Mouse (Mus musculus): Measurements from ENCODE around the gene Gm10518. TPM values are rescaled to one million over a fixed set of nuclear protein-coding genes. Genes with fewer than 3 reads are reported as not detected.
A peak's percentile ranks its signal among the peaks of the same experiment; 100 is the strongest.

The Gm10518 gene
- polyA plus RNA-seq, 1 experiment, result not detected

GRCm38 (mm10) chr1:179836426-179837404 is 33.5 kb downstream of the Gm10518 start:
- no peak for DNase-seq (ENCODE audit: low read depth)
- no peak for TF ChIP-seq POLR2A (IDR thresholded peaks at IDR 0.05; ENCODE audit: borderline replicate concordance, extremely low read depth, insufficient read depth, insufficient read length, poor library complexity, severe bottlenecking)
- TF ChIP-seq CTCF (IDR thresholded peaks at IDR 0.05; ENCODE audit: borderline replicate concordance, extremely low read depth, insufficient read depth, insufficient read length), result no peak

GRCm38 (mm10) chr1:179842568-179842967 is 39.4 kb downstream of the Gm10518 start:
- no peak for TF ChIP-seq POLR2A (IDR thresholded peaks at IDR 0.05; ENCODE audit: borderline replicate concordance, extremely low read depth, insufficient read depth, insufficient read length, poor library complexity, severe bottlenecking)
- no peak for TF ChIP-seq CTCF (IDR thresholded peaks at IDR 0.05; ENCODE audit: borderline replicate concordance, extremely low read depth, insufficient read depth, insufficient read length)
- peak; percentile 39 for DNase-seq (ENCODE audit: low read depth)

GRCm38 (mm10) chr1:179843981-179844380 is 40.8 kb downstream of the Gm10518 start:
- TF ChIP-seq CTCF (IDR thresholded peaks at IDR 0.05; ENCODE audit: borderline replicate concordance, extremely low read depth, insufficient read depth, insufficient read length), result no peak
- TF ChIP-seq POLR2A (IDR thresholded peaks at IDR 0.05; ENCODE audit: borderline replicate concordance, extremely low read depth, insufficient read depth, insufficient read length, poor library complexity, severe bottlenecking), result no peak
- peak; percentile 27 for DNase-seq (ENCODE audit: low read depth)

- TF ChIP-seq CTCF (IDR thresholded peaks at IDR 0.05; ENCODE audit: borderline replicate concordance, extremely low read depth, insufficient read depth, insufficient read length) (peak; percentile 63; the same call in 1 of the 2 replicates), POLR2A (IDR thresholded peaks at IDR 0.05; ENCODE audit: borderline replicate concordance, extremely low read depth, insufficient read depth, insufficient read length, poor library complexity, severe bottlenecking) (no peak)
- peak; percentile 66 for DNase-seq (ENCODE audit: low read depth)
These were observed 41.7 kb downstream of the Gm10518 start for GRCm38 (mm10) chr1:179844894-179845293.

- TF ChIP-seq CTCF (IDR thresholded peaks at IDR 0.05; ENCODE audit: borderline replicate concordance, extremely low read depth, insufficient read depth, insufficient read length) (no peak), POLR2A (IDR thresholded peaks at IDR 0.05; ENCODE audit: borderline replicate concordance, extremely low read depth, insufficient read depth, insufficient read length, poor library complexity, severe bottlenecking) (no peak)
- peak; percentile 13 for DNase-seq (ENCODE audit: low read depth)
These were observed 42.8 kb downstream of the Gm10518 start for GRCm38 (mm10) chr1:179845832-179846499.

GRCm38 (mm10) chr1:179847173-179847572 is 44.0 kb downstream of the Gm10518 start:
- TF ChIP-seq CTCF (IDR thresholded peaks at IDR 0.05; ENCODE audit: borderline replicate concordance, extremely low read depth, insufficient read depth, insufficient read length) (no peak), POLR2A (IDR thresholded peaks at IDR 0.05; ENCODE audit: borderline replicate concordance, extremely low read depth, insufficient read depth, insufficient read length, poor library complexity, severe bottlenecking) (no peak)

GRCm38 (mm10) chr1:179847759-179848389 is 44.7 kb downstream of the Gm10518 start:
- TF ChIP-seq CTCF (IDR thresholded peaks at IDR 0.05; ENCODE audit: borderline replicate concordance, extremely low read depth, insufficient read depth, insufficient read length), result peak; percentile 89
- no peak for TF ChIP-seq POLR2A (IDR thresholded peaks at IDR 0.05; ENCODE audit: borderline replicate concordance, extremely low read depth, insufficient read depth, insufficient read length, poor library complexity, severe bottlenecking)
- peak; percentile 73 for DNase-seq (ENCODE audit: low read depth)

More at GRCm38 (mm10) chr1:179847173-179847572, 44.0 kb downstream of the Gm10518 start:
- DNase-seq (ENCODE audit: low read depth), result no peak

- DNase-seq (ENCODE audit: low read depth), result peak; percentile 42
- peak; percentile 62 for TF ChIP-seq CTCF (IDR thresholded peaks at IDR 0.05; ENCODE audit: borderline replicate concordance, extremely low read depth, insufficient read depth, insufficient read length)
- no peak for TF ChIP-seq POLR2A (IDR thresholded peaks at IDR 0.05; ENCODE audit: borderline replicate concordance, extremely low read depth, insufficient read depth, insufficient read length, poor library complexity, severe bottlenecking)
These were observed 50.2 kb downstream of the Gm10518 start for GRCm38 (mm10) chr1:179853421-179853820.

Other genes with a start within 250 kb of the Gm10518 start
- gene Sccpdh, start 135.2 kb upstream of the Gm10518 start, polyA plus RNA-seq (2012; rRNA removed), result 58.7 and 65.0 TPM in 2 replicates
- 0.03 and 0.07 TPM in 2 replicates for gene Kif28, start 58.1 kb upstream of the Gm10518 start, polyA plus RNA-seq (2012; rRNA removed)
- 30.3 and 32.3 TPM in 2 replicates for gene Ahctf1, start 304 bp downstream of the Gm10518 start, polyA plus RNA-seq (2012; rRNA removed)
- gene Cdc42bpa, start 157.1 kb downstream of the Gm10518 start, polyA plus RNA-seq (2012; rRNA removed), result 42.7 and 60.6 TPM in 2 replicates

Data from brain, embryonic 14.5 days (tissue).